Mouse (Mus musculus) MEL (cell line): Measurements from ENCODE around the gene Scrn1.

Source experiments
- CTCF ChIP-seq, 3 experiments: IDR thresholded peaks in 2 of 3; conservative IDR thresholded peaks in 1 of 3; 2 replicates each; pipeline ENCODE4 v1.5.1; 2011 to 2012; ENCODE audit warnings: low read length in 3 of 3, low read depth in 2 of 3, mild to moderate bottlenecking in 2 of 3, improper control_type of control experiment in 1 of 3, inconsistent platforms in 1 of 3, mixed read lengths in 1 of 3, moderate library complexity in 1 of 3; ENCODE audit not compliant: control insufficient read depth in 1 of 3, insufficient read depth in 1 of 3, poor library complexity in 1 of 3, severe bottlenecking in 1 of 3
- JUND ChIP-seq: IDR thresholded peaks from 2 replicates; pipeline ENCODE4 v1.6.1; 2011; ENCODE audit warnings: low read depth, mild to moderate bottlenecking, improper control_type of control experiment, low read length
- MAX ChIP-seq: IDR thresholded peaks from 2 replicates; pipeline ENCODE4 v1.6.1; 2011; ENCODE audit warnings: low read length, improper control_type of control experiment
- MXI1 ChIP-seq: IDR thresholded peaks from 2 replicates; pipeline ENCODE4 v1.6.1; 2011; ENCODE audit warnings: mild to moderate bottlenecking, low read depth, low read length, improper control_type of control experiment

DNA sequence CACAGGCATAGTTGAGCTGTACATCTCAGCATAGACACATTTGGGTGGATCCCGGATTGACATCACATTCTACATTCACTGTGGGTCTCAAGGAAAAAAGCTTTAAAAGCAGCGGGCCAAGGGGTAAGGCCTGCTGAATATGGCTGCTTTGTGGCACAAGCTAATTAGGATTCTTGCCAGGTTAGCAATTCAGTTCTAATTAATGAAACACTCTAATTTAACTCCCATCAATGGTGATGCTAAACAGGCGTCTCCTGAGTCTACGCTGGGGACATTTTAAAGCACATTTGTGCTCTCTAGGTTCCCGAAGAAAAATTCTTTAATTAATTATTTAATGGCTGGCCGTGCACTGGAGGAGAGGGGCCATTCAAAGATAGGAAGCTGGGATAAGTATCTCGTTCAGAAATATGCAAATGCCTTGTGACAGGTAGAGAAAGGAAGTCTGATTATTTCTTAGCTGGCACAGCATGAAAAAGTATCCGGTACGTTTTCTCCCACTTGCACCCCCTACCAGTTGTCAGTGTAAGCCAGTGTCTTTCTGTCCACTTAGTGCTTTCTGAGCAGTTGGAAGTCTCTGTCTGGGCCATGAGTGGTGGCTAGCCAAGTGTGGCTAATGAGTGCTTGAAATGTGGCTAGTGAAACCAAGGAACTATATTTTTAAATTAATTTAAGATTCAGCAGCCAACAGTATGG lies 13.4 kb downstream of the Scrn1 start:
- TF ChIP-seq MXI1 (no peak), CTCF (IDR thresholded peaks at IDR 0.05 in 2 of 3, conservative IDR thresholded peaks at IDR 0.05 in 1 of 3; ENCODE audit: control insufficient read depth in 1 of 3, insufficient read depth in 1 of 3, low read depth in 2 of 3, low read length in 3 of 3, poor library complexity in 1 of 3, severe bottlenecking in 1 of 3) (no peak), MAX (no peak), JUND (no peak)
